Comparison of ENCODE assay signal across 14 mouse cellular contexts in genomic region chr7:80783841-80784240, GRCm38 (mm10). TPM values are rescaled to one million over a fixed set of nuclear protein-coding genes. Genes with fewer than 3 reads are reported as not detected.
DNase-seq lines count a peak whose midpoint lies in the region; ATAC-seq and TF ChIP-seq lines count a peak whose summit lies in the region.
"Had no signal": no experiment of that assay in that cellular context is flagged by ENCODE, and none has a peak within 500 bp of the region (broad histone marks: within the 10 kb centered on the region; RNA-seq: fewer than 3 reads in every experiment).

No protein-coding gene starts in this region.

- no peaks in the 10 kb centered on the region for H3K36me3 ChIP-seq in heart, embryonic 15.5 days
- H3K36me3 ChIP-seq in heart, embryonic 10.5 days: no peaks in the 10 kb centered on the region
- H3K36me3 ChIP-seq in ES-Bruce4 (ENCODE audit: control insufficient read depth, insufficient read depth, low read length, poor library complexity, severe bottlenecking): peaks cover 5% of the 10 kb centered on the region; the same call in 1 of the 2 replicates
- H3K36me3 ChIP-seq in intestine, embryonic 14.5 days (ENCODE audit: control insufficient read depth, insufficient read depth, low read length): no peaks in the 10 kb centered on the region
- H3K36me3 ChIP-seq in liver, embryonic 16.5 days (ENCODE audit: control insufficient read depth, insufficient read depth): no peaks in the 10 kb centered on the region
- H3K36me3 ChIP-seq: hindbrain, embryonic 13.5 days had no signal

- TF ChIP-seq EP300 in ES-Bruce4 (IDR thresholded peaks at IDR 0.05; ENCODE audit: insufficient read depth, low read depth, low read length): no peak

- H3K9me3 ChIP-seq in heart, embryonic 15.5 days (replicated peaks): no peaks in the 10 kb centered on the region
- no peaks in the 10 kb centered on the region for H3K9me3 ChIP-seq in heart, embryonic 10.5 days
- no peaks in the 10 kb centered on the region for H3K9me3 ChIP-seq in ES-Bruce4 (replicated peaks; ENCODE audit: control insufficient read depth, insufficient read depth, low read length, poor library complexity, severe bottlenecking)
- H3K9me3 ChIP-seq in intestine, embryonic 14.5 days (ENCODE audit: control insufficient read depth, low read length): no peaks in the 10 kb centered on the region
- H3K9me3 ChIP-seq in liver, embryonic 16.5 days (replicated peaks; ENCODE audit: control insufficient read depth, low read length): no peaks in the 10 kb centered on the region
- H3K9me3 ChIP-seq: hindbrain, embryonic 13.5 days had no signal

- H3K9ac ChIP-seq in heart, embryonic 15.5 days: no peak overlapping the region
- H3K9ac ChIP-seq in ES-Bruce4 (ENCODE audit: low read depth, poor library complexity, severe bottlenecking): no peak overlapping the region
- H3K9ac ChIP-seq in intestine, embryonic 14.5 days (ENCODE audit: low read length): no peak overlapping the region
- H3K9ac ChIP-seq in liver, embryonic 16.5 days (ENCODE audit: low read depth, low read length): no peak overlapping the region
- H3K9ac ChIP-seq: hindbrain, embryonic 13.5 days had no signal

- no peak overlapping the region for H3K4me3 ChIP-seq in heart, embryonic 15.5 days
- no peak overlapping the region for H3K4me3 ChIP-seq in heart, embryonic 10.5 days
- no peak overlapping the region for H3K4me3 ChIP-seq in ES-Bruce4 (ENCODE audit: low read depth, low read length)
- H3K4me3 ChIP-seq in intestine, embryonic 14.5 days (ENCODE audit: low read depth, low read length): no peak overlapping the region
- H3K4me3 ChIP-seq in liver, embryonic 16.5 days (ENCODE audit: low read depth, low read length): no peak overlapping the region
- H3K4me3 ChIP-seq: erythroblast, embryonic 14.5 days; hindbrain, embryonic 13.5 days had no signal

- no peak for ATAC-seq in heart, embryonic 15.5 days (replicated peaks; ENCODE audit: insufficient number of reproducible peaks, insufficient read depth, low FRiP score, low read depth)
- no peak for ATAC-seq in intestine, embryonic 14.5 days (replicated peaks; ENCODE audit: low FRiP score, low TSS enrichment, low read depth)
- no peak for ATAC-seq in liver, embryonic 16.5 days (ENCODE audit: low read depth)
- ATAC-seq: forebrain, embryonic 16.5 days; midbrain, embryonic 16.5 days had no signal

- peak overlapping the region; percentile 1; the same call in 1 of the 2 replicates for H3K27ac ChIP-seq in heart, embryonic 15.5 days
- H3K27ac ChIP-seq in heart, embryonic 10.5 days: no peak overlapping the region
- peak overlapping the region; percentile 60 for H3K27ac ChIP-seq in ES-Bruce4 (ENCODE audit: insufficient read depth, low read length)
- peak overlapping the region; percentile 38; the same call in 1 of the 2 replicates for H3K27ac ChIP-seq in intestine, embryonic 14.5 days (ENCODE audit: low read depth)
- H3K27ac ChIP-seq in liver, embryonic 16.5 days (ENCODE audit: low read length): 0 out of 2 replicates have a peak overlapping the region, but pooled peaks have one; percentile 22
- H3K27ac ChIP-seq: hindbrain, embryonic 13.5 days had no signal

- H3K4me2 ChIP-seq in heart, embryonic 15.5 days: no peak overlapping the region
- peak overlapping the region; percentile 14; the same call in 1 of the 2 replicates for H3K4me2 ChIP-seq in intestine, embryonic 14.5 days (ENCODE audit: low read length)
- no peak overlapping the region for H3K4me2 ChIP-seq in liver, embryonic 16.5 days (ENCODE audit: low read depth, low read length)
- H3K4me2 ChIP-seq: hindbrain, embryonic 13.5 days had no signal

- 83% methylated on average over 5 of the region's 5 CpGs for WGBS in heart, embryonic 15.5 days
- 87% methylated on average over 5 of the region's 5 CpGs for WGBS in heart, embryonic 10.5 days
- WGBS in intestine, embryonic 14.5 days: 75% methylated on average over 5 of the region's 5 CpGs
- WGBS in liver, embryonic 16.5 days (ENCODE audit: insufficient replicate concordance): 61% methylated on average over 5 of the region's 5 CpGs

- no peak for TF ChIP-seq POLR2A in ES-Bruce4 (IDR thresholded peaks at IDR 0.05; ENCODE audit: insufficient read depth, low read length)

- H3K27me3 ChIP-seq in heart, embryonic 15.5 days: no peaks in the 10 kb centered on the region
- no peaks in the 10 kb centered on the region for H3K27me3 ChIP-seq in heart, embryonic 10.5 days (ENCODE audit: insufficient read depth, poor library complexity, severe bottlenecking)
- no peaks in the 10 kb centered on the region for H3K27me3 ChIP-seq in ES-Bruce4 (ENCODE audit: control insufficient read depth, insufficient read depth, low read length, poor library complexity, severe bottlenecking)
- H3K27me3 ChIP-seq in intestine, embryonic 14.5 days (replicated peaks; ENCODE audit: control insufficient read depth, insufficient read depth, low read length): no peaks in the 10 kb centered on the region
- H3K27me3 ChIP-seq in liver, embryonic 16.5 days (ENCODE audit: control insufficient read depth, insufficient read depth, low read depth, low read length): no peaks in the 10 kb centered on the region
- H3K27me3 ChIP-seq: hindbrain, embryonic 13.5 days had no signal

- TF ChIP-seq CTCF in ES-Bruce4 (IDR thresholded peaks at IDR 0.05; ENCODE audit: low read depth, low read length): no peak

- DNase-seq in heart, embryonic 10.5 days (ENCODE audit: low spot score): no peak
- no peak for DNase-seq in intestine, embryonic 14.5 days (ENCODE audit: low spot score)
- no peak for DNase-seq in left cerebral cortex, adult 8-10 months (ENCODE audit: low spot score in 2 of 2)
- no peak for DNase-seq in gastrocnemius, adult 18-20 months (ENCODE audit: low spot score)
- DNase-seq: cerebellum, adult 18-20 months; kidney, adult 11 months; lung, adult 2 months had no signal

- H3K4me1 ChIP-seq in heart, embryonic 15.5 days (replicated peaks): peaks cover 68% of the 10 kb centered on the region
- H3K4me1 ChIP-seq in heart, embryonic 10.5 days: peaks cover 61% of the 10 kb centered on the region
- H3K4me1 ChIP-seq in ES-Bruce4 (ENCODE audit: control insufficient read depth, insufficient read depth, low read length): no peaks in the 10 kb centered on the region
- peaks cover 36% of the 10 kb centered on the region for H3K4me1 ChIP-seq in intestine, embryonic 14.5 days (replicated peaks; ENCODE audit: control insufficient read depth, insufficient read depth, low read length)
- peaks cover 26% of the 10 kb centered on the region for H3K4me1 ChIP-seq in liver, embryonic 16.5 days (ENCODE audit: control insufficient read depth, low read depth, low read length)

RNA-seq across cellular contexts. Expression of gene Iqgap1, which starts 41.9 kb away (rescaled TPM):
- 35.6 and 49.4 TPM in 2 replicates for polyA plus RNA-seq in heart, embryonic 15.5 days (2015; fragmentation: Nextera tagmentation; extraction: Ambion mirVana)
- 37.7 and 39.5 TPM in 2 replicates for polyA plus RNA-seq in heart, embryonic 10.5 days (2016; fragmentation: Nextera tagmentation; extraction: Ambion mirVana)
- polyA plus RNA-seq in ES-Bruce4 (2011; ENCODE audit: insufficient read depth, insufficient read length, low read depth, missing spikeins): 215 and 222 TPM in 2 replicates
- polyA plus RNA-seq in intestine, embryonic 14.5 days (2014; fragmentation: Nextera tagmentation; extraction: Ambion mirVana): 81.7 and 82.5 TPM in 2 replicates
- polyA plus RNA-seq in liver, embryonic 16.5 days (2015; fragmentation: Nextera tagmentation; extraction: Ambion mirVana): 15.8 and 15.9 TPM in 2 replicates
- 10 to 100 TPM; 18.0 to 29.9 (median 24.9) TPM for total RNA-seq in left cerebral cortex, adult 8-10 months (2022)
- 10 to 100 TPM; 12.1 to 16.8 TPM for total RNA-seq in gastrocnemius, adult 18-20 months (2021)
